Mouse (Mus musculus): ENCODE measurements around the gene Rpl13. TPM values are rescaled to one million over a fixed set of nuclear protein-coding genes. Genes with fewer than 3 reads are reported as not detected.

Rpl13 gene
- total RNA-seq, 1 experiment from 2014 or later: 3,463 TPM

DNA sequence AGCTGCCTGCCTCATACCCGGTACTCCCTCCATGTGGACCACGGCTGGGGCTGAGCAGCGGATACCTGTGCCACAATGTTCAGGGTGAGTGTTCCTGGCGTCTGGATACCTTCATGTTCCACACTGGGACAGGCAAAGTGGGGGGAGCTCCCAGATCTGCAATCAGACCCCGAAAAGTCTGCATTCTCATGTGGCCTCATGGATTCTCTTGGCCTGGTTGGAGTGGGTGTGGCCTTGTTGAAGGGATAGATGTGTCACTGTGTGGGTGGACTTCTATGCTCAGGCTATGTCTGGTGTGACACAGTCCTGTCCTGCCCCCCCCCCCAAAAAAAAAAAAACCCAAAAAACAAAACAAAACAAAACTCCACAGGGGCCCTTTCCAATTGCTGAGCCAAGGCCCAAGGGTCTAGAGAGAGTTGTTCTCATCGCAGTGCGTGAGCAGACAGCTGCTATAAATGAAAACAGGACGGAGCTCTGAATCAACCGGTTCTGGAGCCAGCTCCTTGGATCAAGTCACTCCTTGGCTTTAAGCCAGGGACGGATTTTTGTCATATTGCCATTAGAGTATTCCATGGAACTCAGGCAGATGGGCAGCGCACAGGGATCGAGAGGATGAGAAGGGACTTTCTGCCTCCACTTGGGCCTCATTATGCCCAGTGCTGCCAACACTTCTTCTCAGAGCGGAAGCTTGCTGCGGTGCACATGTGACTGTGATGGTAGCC is 39.8 kb downstream of the Rpl13 start:
- no peak for ATAC-seq (replicated peaks; ENCODE audit: low read depth, poor library complexity, severe bottlenecking)

DNA sequence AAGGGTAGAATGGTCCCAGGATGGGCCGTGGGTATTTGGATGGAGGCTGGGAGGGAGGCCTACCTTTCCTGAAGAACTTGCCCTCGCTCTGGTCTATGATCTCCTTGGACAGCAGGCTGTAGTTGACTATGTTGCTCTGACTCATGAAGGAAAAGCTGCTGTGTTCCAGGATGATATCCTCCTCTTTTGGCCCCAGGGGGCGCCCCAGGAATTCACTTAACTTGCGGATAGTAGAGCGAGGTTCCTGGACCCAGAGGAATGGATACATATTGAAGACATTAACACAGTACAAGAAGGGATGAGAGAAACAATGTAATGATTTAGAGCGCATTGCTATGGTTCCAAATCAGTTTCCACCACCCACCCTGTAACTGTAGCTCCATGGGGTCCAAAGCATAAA is 43.1 kb downstream of the Rpl13 start:
- 0 out of 2 replicates have a peak, but pooled peaks have one; percentile 39 for ATAC-seq (replicated peaks; ENCODE audit: low read depth, poor library complexity, severe bottlenecking)

DNA sequence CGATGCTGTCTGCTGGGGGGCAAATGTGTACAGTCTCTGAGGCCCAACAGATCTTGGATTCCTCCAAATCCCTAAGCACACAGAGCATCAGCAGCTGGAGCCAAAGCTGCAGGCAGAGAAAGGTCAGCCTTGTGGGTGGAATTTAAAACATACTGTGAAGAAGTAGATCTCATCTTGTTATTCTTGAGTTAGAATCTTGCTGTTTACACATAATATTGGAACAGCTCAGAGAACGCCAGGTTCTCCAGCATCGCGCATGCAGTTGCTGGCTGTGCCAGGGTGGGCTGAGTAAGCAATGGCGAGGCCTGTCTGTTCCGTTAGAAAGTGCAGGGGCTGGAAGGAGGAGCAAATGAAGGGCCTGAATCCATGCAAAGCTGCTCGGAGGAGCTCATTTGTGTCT is 44.2 kb downstream of the Rpl13 start:
- no peak for ATAC-seq (replicated peaks; ENCODE audit: low read depth, poor library complexity, severe bottlenecking)

DNA sequence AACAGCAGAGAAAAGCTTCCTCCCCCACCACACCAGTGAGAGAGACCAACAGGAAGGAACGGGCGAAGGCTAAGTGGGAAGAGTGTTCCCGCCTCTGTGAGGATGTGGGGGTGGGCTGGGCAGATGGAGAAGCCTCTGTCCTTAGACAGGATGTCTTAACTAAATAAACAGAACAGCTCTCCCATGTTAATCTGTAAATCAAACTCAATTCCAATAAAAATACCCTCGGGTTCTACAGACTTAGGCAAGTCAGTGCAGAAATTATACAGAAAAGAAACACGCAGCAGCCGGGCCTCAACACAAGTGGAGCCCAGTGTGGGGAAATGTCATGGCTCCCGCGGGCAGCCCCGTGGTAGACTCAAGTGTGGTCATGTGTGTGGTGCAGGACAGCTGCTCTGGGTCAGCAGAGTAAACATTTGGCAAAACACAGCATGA is 48.6 kb downstream of the Rpl13 start:
- ATAC-seq (replicated peaks; ENCODE audit: low read depth, poor library complexity, severe bottlenecking): no peak

Other genes with a start within 250 kb of the Rpl13 start
- 82.3 and 90.9 TPM in 2 replicates for gene Ankrd11, start 60.1 kb upstream of the Rpl13 start, total RNA-seq (2017)
- gene Spg7, start 39.4 kb upstream of the Rpl13 start, total RNA-seq (2017): 50.3 and 51.8 TPM in 2 replicates
- gene Cpne7, start 15.0 kb downstream of the Rpl13 start, total RNA-seq (2017): 0.14 and 1.4 TPM in 2 replicates
- gene Sult5a1, start 56.0 kb downstream of the Rpl13 start, total RNA-seq (2017): not detected in 2 replicates
- not detected in 2 replicates for gene Dpep1, start 83.9 kb downstream of the Rpl13 start, total RNA-seq (2017)
- gene Chmp1a, start 110.4 kb downstream of the Rpl13 start, total RNA-seq (2017): 23.5 and 26.8 TPM in 2 replicates
- 0.59 and 3.6 TPM in 2 replicates for gene Spata33, start 110.5 kb downstream of the Rpl13 start, total RNA-seq (2017)
- 15.7 and 21.1 TPM in 2 replicates for gene Cdk10, start 122.5 kb downstream of the Rpl13 start, total RNA-seq (2017)
- 1.8 and 3.8 TPM in 2 replicates for gene Spata2l, start 133.9 kb downstream of the Rpl13 start, total RNA-seq (2017)
- 8.2 and 9.1 TPM in 2 replicates for gene Zfp276, start 151.8 kb downstream of the Rpl13 start, total RNA-seq (2017)
- gene Vps9d1, start 152.0 kb downstream of the Rpl13 start, total RNA-seq (2017): 6.3 and 14.2 TPM in 2 replicates
- gene Fanca, start 216.2 kb downstream of the Rpl13 start, total RNA-seq (2017): 23.1 and 43.3 TPM in 2 replicates
- 2.9 TPM in 2 replicates for gene Spire2, start 230.4 kb downstream of the Rpl13 start, total RNA-seq (2017)